Mouse (Mus musculus): ENCODE measurements around the gene Mms22l. TPM values are rescaled to one million over a fixed set of nuclear protein-coding genes. Genes with fewer than 3 reads are reported as not detected.

Mms22l gene
- 8.6 TPM for polyA plus RNA-seq (2017; shearing (Covaris generic))

DNA sequence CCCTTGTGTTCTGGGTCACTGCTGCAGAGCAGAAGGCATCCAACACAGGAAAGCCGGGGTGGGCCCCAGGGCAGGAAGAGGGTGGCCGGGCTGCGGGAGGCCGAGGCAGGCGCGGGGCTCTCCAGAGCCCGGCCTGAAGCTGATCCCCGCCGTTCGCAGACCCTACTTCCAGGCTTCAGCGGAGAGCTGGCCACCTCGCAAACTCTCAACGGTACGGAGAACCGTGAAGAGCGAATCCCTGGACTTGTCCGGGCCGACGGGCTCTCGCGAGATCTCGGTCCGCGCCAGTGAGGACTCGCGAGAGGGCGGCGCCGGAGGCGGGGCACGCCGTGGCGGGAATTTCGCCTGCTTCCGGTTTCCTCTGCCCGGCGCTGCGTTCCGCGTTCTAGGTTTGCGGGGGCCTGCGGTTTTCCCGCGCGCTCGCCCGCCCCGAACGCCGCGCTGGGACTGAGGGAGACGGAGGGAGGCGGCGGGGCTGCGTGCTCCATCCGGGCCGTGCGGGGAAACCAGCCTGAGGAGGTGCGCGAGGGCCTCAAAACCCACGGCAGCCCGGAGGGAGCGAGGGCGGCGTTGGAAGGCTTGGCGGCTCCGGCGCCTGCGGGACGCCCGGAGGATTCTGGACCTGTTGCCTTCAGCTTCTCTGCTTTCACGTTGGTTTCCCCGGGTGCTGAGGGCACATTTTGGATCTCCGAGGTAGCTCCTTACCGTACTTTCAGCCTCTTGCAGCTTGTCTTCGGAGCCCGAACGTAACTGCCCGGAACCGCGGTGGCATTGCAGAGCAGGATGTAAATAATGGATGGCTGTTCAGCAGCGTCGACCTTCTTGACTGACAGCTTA, at the start of gene Mms22l:
Mms22l (plus strand) TSS at position 336 of the 837 bp plus-strand sequence.

